Comparison of ENCODE assay signal across 12 mouse cellular contexts in the genomic region with DNA sequence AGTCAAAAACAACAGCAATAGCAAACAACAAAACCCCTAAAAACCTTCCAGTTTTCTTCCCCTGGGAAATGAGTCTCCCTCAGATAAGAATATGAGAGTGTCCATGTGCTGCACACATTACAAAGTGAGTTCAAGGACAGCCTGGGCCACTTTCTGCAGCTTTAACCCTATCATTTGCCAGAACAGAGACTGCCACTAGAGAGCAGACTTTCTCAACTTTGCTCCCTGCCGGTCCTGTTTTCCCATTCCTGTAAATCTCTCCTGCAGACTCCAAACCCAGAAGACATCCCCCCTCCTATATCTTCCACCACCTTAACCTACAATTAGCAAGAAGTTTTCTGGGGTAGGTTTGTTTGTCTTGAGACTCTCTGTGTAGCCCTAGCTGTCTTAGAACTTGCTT. TPM values are rescaled to one million over a fixed set of nuclear protein-coding genes. Genes with fewer than 3 reads are reported as not detected.
DNase-seq lines count a peak whose midpoint lies in the region; ATAC-seq and TF ChIP-seq lines count a peak whose summit lies in the region.
"Had no signal": no experiment of that assay in that cellular context is flagged by ENCODE, and none has a peak within 500 bp of the region (broad histone marks: within the 10 kb centered on the region; RNA-seq: fewer than 3 reads in every experiment).

No protein-coding gene starts in this region.

- ATAC-seq in embryonic facial prominence, embryonic 11.5 days (replicated peaks; ENCODE audit: insufficient number of reproducible peaks, low FRiP score, low TSS enrichment, low read depth), result no peak

- H3K9me3 ChIP-seq in embryonic facial prominence, embryonic 11.5 days (replicated peaks; ENCODE audit: control insufficient read depth, low read length), result no peaks in the 10 kb centered on the region
- H3K9me3 ChIP-seq in embryonic facial prominence, embryonic 10.5 days, result peaks cover 4% of the 10 kb centered on the region
- peaks cover 8% of the 10 kb centered on the region for H3K9me3 ChIP-seq in ES-Bruce4 (replicated peaks; ENCODE audit: control insufficient read depth, insufficient read depth, low read length, poor library complexity, severe bottlenecking)

- TF ChIP-seq CTCF in ES-Bruce4 (IDR thresholded peaks at IDR 0.05; ENCODE audit: low read depth, low read length), result peak; percentile 32

- H3K4me2 ChIP-seq in embryonic facial prominence, embryonic 11.5 days (ENCODE audit: low read depth, low read length), result no peak overlapping the region

- no peaks in the 10 kb centered on the region for H3K27me3 ChIP-seq in embryonic facial prominence, embryonic 11.5 days (ENCODE audit: control insufficient read depth, insufficient read depth, low read length)
- H3K27me3 ChIP-seq in embryonic facial prominence, embryonic 10.5 days (replicated peaks; ENCODE audit: low read depth, poor library complexity, severe bottlenecking), result no peaks in the 10 kb centered on the region
- H3K27me3 ChIP-seq in ES-Bruce4 (ENCODE audit: control insufficient read depth, insufficient read depth, low read length, poor library complexity, severe bottlenecking), result no peaks in the 10 kb centered on the region

- DNase-seq in embryonic facial prominence, embryonic 11.5 days (ENCODE audit: low spot score), result peak; percentile 25
- DNase-seq in embryonic facial prominence, embryonic 10.5 days (ENCODE audit: low spot score), result no peak
- peak; percentile 16 to 41 for DNase-seq in kidney, postnatal 36 days
- no peak for DNase-seq in kidney, adult 8-10 months
- DNase-seq in brain, adult 2 months (ENCODE audit: low read depth, low spot score), result peak; percentile 55
- no peak for DNase-seq in urinary bladder, adult 2 months (ENCODE audit: low spot score)
- no peak for DNase-seq in thymus, postnatal 14 days
- DNase-seq: heart, postnatal 10 days; thymus, adult 18-20 months had no signal

- H3K4me1 ChIP-seq in embryonic facial prominence, embryonic 11.5 days (ENCODE audit: control insufficient read depth, insufficient read depth, low read length), result no peaks in the 10 kb centered on the region
- H3K4me1 ChIP-seq in embryonic facial prominence, embryonic 10.5 days, result peaks cover 10% of the 10 kb centered on the region
- H3K4me1 ChIP-seq in ES-Bruce4 (ENCODE audit: control insufficient read depth, insufficient read depth, low read length), result no peaks in the 10 kb centered on the region

- TF ChIP-seq EP300 in ES-Bruce4 (IDR thresholded peaks at IDR 0.05; ENCODE audit: insufficient read depth, low read depth, low read length), result no peak

- no peak overlapping the region for H3K27ac ChIP-seq in embryonic facial prominence, embryonic 11.5 days (replicated peaks; ENCODE audit: low read depth, low read length)
- H3K27ac ChIP-seq in embryonic facial prominence, embryonic 10.5 days (replicated peaks), result no peak overlapping the region
- H3K27ac ChIP-seq in ES-Bruce4 (ENCODE audit: insufficient read depth, low read length), result no peak overlapping the region
- H3K27ac ChIP-seq: macrophage had no signal

- no peak overlapping the region for H3K9ac ChIP-seq in embryonic facial prominence, embryonic 11.5 days (replicated peaks; ENCODE audit: low read length)
- no peak overlapping the region for H3K9ac ChIP-seq in ES-Bruce4 (ENCODE audit: low read depth, poor library complexity, severe bottlenecking)

- no peak overlapping the region for H3K4me3 ChIP-seq in embryonic facial prominence, embryonic 11.5 days (ENCODE audit: low read depth, low read length)
- no peak overlapping the region for H3K4me3 ChIP-seq in embryonic facial prominence, embryonic 10.5 days
- no peak overlapping the region for H3K4me3 ChIP-seq in ES-Bruce4 (ENCODE audit: low read depth, low read length)

- 13% methylated on average over 1 of the region's 1 CpGs for WGBS in embryonic facial prominence, embryonic 11.5 days
- 18% methylated on average over 1 of the region's 1 CpGs for WGBS in embryonic facial prominence, embryonic 10.5 days

- no peaks in the 10 kb centered on the region for H3K36me3 ChIP-seq in embryonic facial prominence, embryonic 11.5 days (replicated peaks; ENCODE audit: control insufficient read depth, insufficient read depth, low read depth, low read length)
- no peaks in the 10 kb centered on the region for H3K36me3 ChIP-seq in embryonic facial prominence, embryonic 10.5 days (replicated peaks)
- H3K36me3 ChIP-seq in ES-Bruce4 (ENCODE audit: control insufficient read depth, insufficient read depth, low read length, poor library complexity, severe bottlenecking), result no peaks in the 10 kb centered on the region

- TF ChIP-seq POLR2A in ES-Bruce4 (IDR thresholded peaks at IDR 0.05; ENCODE audit: insufficient read depth, low read length), result no peak

RNA-seq across cellular contexts. Expression of a gene that starts 5.5 kb away (rescaled TPM):
- polyA plus RNA-seq in embryonic facial prominence, embryonic 11.5 days (2014; fragmentation: Nextera tagmentation; extraction: Ambion mirVana), result 8.1 and 8.6 TPM in 2 replicates
- 8.7 and 9.4 TPM in 2 replicates for polyA plus RNA-seq in embryonic facial prominence, embryonic 10.5 days (2016; fragmentation: Nextera tagmentation; extraction: Ambion mirVana)
- polyA plus RNA-seq in ES-Bruce4 (2011; ENCODE audit: insufficient read depth, insufficient read length, low read depth, missing spikeins), result 0.68 and 1.4 TPM in 2 replicates
- 5.3 and 5.8 TPM in 2 replicates for polyA plus RNA-seq in urinary bladder, adult 2 months (2012; rRNA removed)

RNA-seq across cellular contexts. Expression of a gene that starts 12.3 kb away (rescaled TPM):
- polyA plus RNA-seq in embryonic facial prominence, embryonic 11.5 days (2014; fragmentation: Nextera tagmentation; extraction: Ambion mirVana), result 56.4 and 61.6 TPM in 2 replicates
- polyA plus RNA-seq in embryonic facial prominence, embryonic 10.5 days (2016; fragmentation: Nextera tagmentation; extraction: Ambion mirVana), result 54.4 and 54.6 TPM in 2 replicates
- polyA plus RNA-seq in ES-Bruce4 (2011; ENCODE audit: insufficient read depth, insufficient read length, low read depth, missing spikeins), result 22.7 and 24.3 TPM in 2 replicates
- 22.1 and 24.2 TPM in 2 replicates for polyA plus RNA-seq in urinary bladder, adult 2 months (2012; rRNA removed)

RNA-seq across cellular contexts. Expression of a gene that starts 12.3 kb away (rescaled TPM):
- polyA plus RNA-seq in embryonic facial prominence, embryonic 11.5 days (2014; fragmentation: Nextera tagmentation; extraction: Ambion mirVana), result 120 and 125 TPM in 2 replicates
- 146 and 149 TPM in 2 replicates for polyA plus RNA-seq in embryonic facial prominence, embryonic 10.5 days (2016; fragmentation: Nextera tagmentation; extraction: Ambion mirVana)
- polyA plus RNA-seq in ES-Bruce4 (2011; ENCODE audit: insufficient read depth, insufficient read length, low read depth, missing spikeins), result 51.6 and 55.4 TPM in 2 replicates
- 39.4 and 47.3 TPM in 2 replicates for polyA plus RNA-seq in urinary bladder, adult 2 months (2012; rRNA removed)

RNA-seq across cellular contexts. Expression of a gene that starts 26.1 kb away (rescaled TPM):
- not detected in 2 replicates for polyA plus RNA-seq in embryonic facial prominence, embryonic 11.5 days (2014; fragmentation: Nextera tagmentation; extraction: Ambion mirVana)
- not detected in 2 replicates for polyA plus RNA-seq in embryonic facial prominence, embryonic 10.5 days (2016; fragmentation: Nextera tagmentation; extraction: Ambion mirVana)
- polyA plus RNA-seq in ES-Bruce4 (2011; ENCODE audit: insufficient read depth, insufficient read length, low read depth, missing spikeins), result not detected in 2 replicates
- 1.4 and 1.6 TPM in 2 replicates for polyA plus RNA-seq in urinary bladder, adult 2 months (2012; rRNA removed)
- polyA plus RNA-seq: neural tube, embryonic 11.5 days had no signal

RNA-seq across cellular contexts. Expression of a gene that starts 27.4 kb away (rescaled TPM):
- polyA plus RNA-seq in embryonic facial prominence, embryonic 11.5 days (2014; fragmentation: Nextera tagmentation; extraction: Ambion mirVana), result 303 and 307 TPM in 2 replicates
- polyA plus RNA-seq in embryonic facial prominence, embryonic 10.5 days (2016; fragmentation: Nextera tagmentation; extraction: Ambion mirVana), result 365 and 378 TPM in 2 replicates
- polyA plus RNA-seq in ES-Bruce4 (2011; ENCODE audit: insufficient read depth, insufficient read length, low read depth, missing spikeins), result 298 and 304 TPM in 2 replicates
- polyA plus RNA-seq in urinary bladder, adult 2 months (2012; rRNA removed), result 26.9 and 29.7 TPM in 2 replicates

Comparison
In these comparisons a context has a peak if more than half of its experiments do, and no peak if none do; other contexts are left out.
1. DNase-seq: peak in embryonic facial prominence, embryonic 11.5 days (single experiment), kidney, postnatal 36 days (2 of 2) and brain, adult 2 months (single experiment); none in embryonic facial prominence, embryonic 10.5 days (single experiment), kidney, adult 8-10 months (0 of 2), urinary bladder, adult 2 months (single experiment) and thymus, postnatal 14 days (single experiment).